Mouse (Mus musculus) stomach, postnatal 0 days (tissue): ENCODE measurements around the gene Rtn4rl2.

ENCODE experiments used
- CTCF ChIP-seq: IDR thresholded peaks from 2 replicates; pipeline ENCODE4 v1.5.1; 2016; ENCODE audit warnings: antibody characterized with exemption, low read depth, mild to moderate bottlenecking, moderate library complexity
- EP300 ChIP-seq: optimal IDR thresholded peaks from 2 replicates; pipeline ENCODE3; 2016; ENCODE audit warnings: antibody characterized with exemption

DNA sequence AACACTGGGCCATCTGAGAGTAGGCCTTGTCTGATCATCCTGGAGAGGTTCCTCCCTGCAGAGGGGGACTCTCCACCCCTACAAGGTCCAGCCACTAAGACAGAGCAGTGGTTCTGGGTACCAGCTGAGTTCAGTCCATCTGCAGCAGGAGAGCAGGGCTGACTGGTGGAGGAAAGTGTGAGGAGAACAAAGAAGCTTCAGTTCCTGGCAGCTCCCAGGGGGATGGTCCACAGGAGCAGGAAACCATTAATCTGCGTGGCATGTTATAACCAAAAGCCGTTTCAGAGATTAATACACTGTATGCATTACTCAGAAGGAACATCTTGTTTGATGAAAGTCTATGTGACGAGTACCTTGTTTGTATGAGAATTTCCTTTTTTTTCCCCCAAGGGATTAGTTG is 26.2 kb upstream of the Rtn4rl2 start:
- no peak for TF ChIP-seq CTCF
- TF ChIP-seq EP300 = no peak
